Mouse (Mus musculus): ENCODE measurements around the gene Erbb2.

- no peak for TF ChIP-seq POLR2A (IDR thresholded peaks at IDR 0.05; ENCODE audit: low read depth, low read length)
- TF ChIP-seq CTCF (IDR thresholded peaks at IDR 0.05; ENCODE audit: extremely low read depth, insufficient read depth, insufficient read length, insufficient replicate concordance), result no peak
These were observed 33.4 kb downstream of the Erbb2 start for GRCm38 (mm10) chr11:98445679-98446078.

Measured in spleen, adult 2 months (tissue).